Mouse (Mus musculus): ENCODE data around the gene Reck. TPM values are rescaled to one million over a fixed set of nuclear protein-coding genes. Genes with fewer than 3 reads are reported as not detected.

The Reck gene
- polyA plus RNA-seq, 1 experiment, result 25.1 TPM

DNA sequence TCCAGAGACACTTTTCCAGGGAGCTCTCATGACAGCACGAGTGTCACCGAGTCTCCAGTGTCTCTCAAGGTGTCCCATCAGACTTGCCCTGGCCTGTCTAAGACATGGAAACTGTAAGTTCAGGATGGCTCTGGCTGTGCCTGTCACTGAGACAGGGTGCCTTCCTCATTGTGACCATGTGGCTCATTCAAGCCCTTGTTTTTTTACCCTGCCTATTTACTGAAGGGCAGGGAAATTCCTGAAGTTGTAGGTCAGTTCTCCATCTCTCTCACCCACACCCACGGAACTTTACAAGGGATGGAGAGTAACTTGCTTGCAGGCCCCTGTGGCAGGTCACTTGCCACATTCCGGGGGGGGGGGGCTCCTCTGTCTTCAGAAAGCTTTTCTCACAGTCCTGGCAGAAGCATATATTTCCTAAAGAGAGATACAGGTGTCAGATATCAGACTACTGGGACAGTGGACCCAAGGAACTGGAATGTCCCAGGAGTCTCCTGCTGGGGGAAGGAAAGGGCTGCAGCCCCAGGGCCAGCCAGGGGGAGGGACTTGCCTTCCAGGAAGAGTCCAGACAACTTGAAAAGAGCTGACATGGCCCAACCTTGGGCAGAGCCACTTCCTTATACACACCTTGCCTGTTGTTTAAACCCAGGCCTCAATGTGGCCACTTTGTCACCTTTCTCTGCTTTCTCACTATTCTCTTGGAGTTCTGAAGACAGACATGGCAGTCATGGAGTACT lies 89.8 kb downstream of the Reck start:
- Histone ChIP-seq H3K4me1 (ENCODE audit: control insufficient read depth, insufficient read depth, low read length) (peaks cover 29% of the 10 kb centered on the region), H3K27ac (ENCODE audit: insufficient read depth, low read length) (peak overlapping the region; percentile 63), H3K4me3 (ENCODE audit: insufficient read depth, low read length) (no peak overlapping the region)
- no peak for TF ChIP-seq CTCF (IDR thresholded peaks at IDR 0.05; ENCODE audit: borderline replicate concordance, insufficient read depth, low read length)
- TF ChIP-seq POLR2A (IDR thresholded peaks at IDR 0.05; ENCODE audit: low read depth, low read length), result no peak

DNA sequence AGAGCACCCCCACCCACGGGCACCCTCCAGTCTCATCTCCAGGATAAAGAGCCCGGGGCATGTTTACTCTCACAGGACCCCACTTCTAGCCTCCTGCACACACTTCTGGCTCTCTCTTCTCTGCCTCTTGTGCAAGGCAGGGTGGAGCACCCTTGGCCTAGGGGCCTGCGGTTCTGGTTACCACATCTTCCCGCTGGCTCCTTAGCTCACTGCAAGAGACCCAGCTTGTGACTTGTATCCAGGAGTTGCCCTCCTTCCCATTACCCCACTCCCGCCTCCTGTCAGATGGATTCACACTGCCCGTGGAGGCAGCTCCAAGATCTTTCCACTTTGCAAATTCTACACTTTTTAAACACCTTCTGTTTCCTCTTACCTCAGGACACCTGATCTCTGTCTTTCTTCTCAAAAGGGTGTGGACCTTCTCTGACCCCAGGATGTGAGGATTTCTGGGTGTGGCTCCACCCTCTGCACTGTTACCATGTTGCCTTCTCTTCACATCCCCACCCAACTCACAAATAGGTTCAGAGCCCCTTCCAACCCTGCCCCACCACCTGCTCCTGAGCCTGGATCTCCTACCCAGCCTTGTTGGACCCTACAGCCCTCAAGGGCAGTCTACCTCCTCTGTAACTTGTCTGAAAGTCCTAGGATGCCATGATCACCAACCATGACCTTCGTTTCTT lies 90.7 kb downstream of the Reck start:
- TF ChIP-seq POLR2A (IDR thresholded peaks at IDR 0.05; ENCODE audit: low read depth, low read length), result no peak
- no peak for TF ChIP-seq CTCF (IDR thresholded peaks at IDR 0.05; ENCODE audit: borderline replicate concordance, insufficient read depth, low read length)
- Histone ChIP-seq H3K4me3 (ENCODE audit: insufficient read depth, low read length) (no peak overlapping the region), H3K4me1 (ENCODE audit: control insufficient read depth, insufficient read depth, low read length) (peaks cover 34% of the 10 kb centered on the region), H3K27ac (ENCODE audit: insufficient read depth, low read length) (peak overlapping the region; percentile 63; the same call in 1 of the 2 replicates)

GRCm38 (mm10) chr4:43968650-43969049 lies 93.3 kb downstream of the Reck start:
- H3K4me3 ChIP-seq (ENCODE audit: insufficient read depth, low read length), result no peak overlapping the region
- peak overlapping the region; percentile 86 for H3K27ac ChIP-seq (ENCODE audit: insufficient read depth, low read length)
- peaks cover 48% of the 10 kb centered on the region for H3K4me1 ChIP-seq (ENCODE audit: control insufficient read depth, insufficient read depth, low read length)
- TF ChIP-seq POLR2A (IDR thresholded peaks at IDR 0.05; ENCODE audit: low read depth, low read length), result no peak
- no peak for TF ChIP-seq CTCF (IDR thresholded peaks at IDR 0.05; ENCODE audit: borderline replicate concordance, insufficient read depth, low read length)

DNA sequence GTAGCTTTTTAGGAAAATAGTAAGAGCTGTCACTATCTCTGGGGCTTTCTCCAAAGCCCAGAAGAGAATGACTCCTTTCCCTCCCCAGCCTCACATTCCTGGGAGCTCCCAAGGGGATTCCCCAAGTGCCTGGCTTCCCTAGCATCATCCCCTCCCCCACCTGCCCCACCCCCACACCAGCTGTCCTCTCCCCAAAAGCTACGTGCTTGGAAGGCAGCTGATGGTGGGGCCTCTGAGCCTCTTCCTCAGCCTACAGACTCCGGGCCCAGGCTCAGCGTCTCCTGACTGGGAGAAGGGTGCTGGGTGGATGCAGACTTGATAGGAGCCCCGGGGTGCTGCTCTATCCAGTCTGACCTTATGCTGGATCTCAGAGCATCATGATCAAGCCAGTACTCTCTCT lies 94.0 kb downstream of the Reck start:
- H3K27ac ChIP-seq (ENCODE audit: insufficient read depth, low read length), result peak overlapping the region; percentile 75
- H3K4me3 ChIP-seq (ENCODE audit: insufficient read depth, low read length), result no peak overlapping the region
- H3K4me1 ChIP-seq (ENCODE audit: control insufficient read depth, insufficient read depth, low read length), result peaks cover 43% of the 10 kb centered on the region

GRCm38 (mm10) chr4:43970393-43971330 lies 95.3 kb downstream of the Reck start:
- Histone ChIP-seq H3K4me3 (ENCODE audit: insufficient read depth, low read length) (no peak overlapping the region), H3K4me1 (ENCODE audit: control insufficient read depth, insufficient read depth, low read length) (peaks cover 39% of the 10 kb centered on the region), H3K27ac (ENCODE audit: insufficient read depth, low read length) (peak overlapping the region; percentile 75; the same call in 1 of the 2 replicates)
- TF ChIP-seq POLR2A (IDR thresholded peaks at IDR 0.05; ENCODE audit: low read depth, low read length) (no peak), CTCF (IDR thresholded peaks at IDR 0.05; ENCODE audit: borderline replicate concordance, insufficient read depth, low read length) (peak; percentile 16; the same call in 1 of the 2 replicates)

More for the DNA sequence above, 94.0 kb downstream of the Reck start:
- no peak for TF ChIP-seq POLR2A (IDR thresholded peaks at IDR 0.05; ENCODE audit: low read depth, low read length)
- TF ChIP-seq CTCF (IDR thresholded peaks at IDR 0.05; ENCODE audit: borderline replicate concordance, insufficient read depth, low read length), result no peak

- TF ChIP-seq POLR2A (IDR thresholded peaks at IDR 0.05; ENCODE audit: low read depth, low read length) (no peak), CTCF (IDR thresholded peaks at IDR 0.05; ENCODE audit: borderline replicate concordance, insufficient read depth, low read length) (no peak)
- Histone ChIP-seq H3K27ac (ENCODE audit: insufficient read depth, low read length) (peak overlapping the region; percentile 95), H3K4me3 (ENCODE audit: insufficient read depth, low read length) (no peak overlapping the region), H3K4me1 (ENCODE audit: control insufficient read depth, insufficient read depth, low read length) (peaks cover 44% of the 10 kb centered on the region)
These were observed 96.3 kb downstream of the Reck start for GRCm38 (mm10) chr4:43971541-43972136.

GRCm38 (mm10) chr4:43972137-43972591 lies 96.8 kb downstream of the Reck start:
- no peak overlapping the region for H3K4me3 ChIP-seq (ENCODE audit: insufficient read depth, low read length)
- H3K27ac ChIP-seq (ENCODE audit: insufficient read depth, low read length), result peak overlapping the region; percentile 95
- TF ChIP-seq CTCF (IDR thresholded peaks at IDR 0.05; ENCODE audit: borderline replicate concordance, insufficient read depth, low read length) (no peak), POLR2A (IDR thresholded peaks at IDR 0.05; ENCODE audit: low read depth, low read length) (peak; percentile 87)
- H3K4me1 ChIP-seq (ENCODE audit: control insufficient read depth, insufficient read depth, low read length), result peaks cover 44% of the 10 kb centered on the region

DNA sequence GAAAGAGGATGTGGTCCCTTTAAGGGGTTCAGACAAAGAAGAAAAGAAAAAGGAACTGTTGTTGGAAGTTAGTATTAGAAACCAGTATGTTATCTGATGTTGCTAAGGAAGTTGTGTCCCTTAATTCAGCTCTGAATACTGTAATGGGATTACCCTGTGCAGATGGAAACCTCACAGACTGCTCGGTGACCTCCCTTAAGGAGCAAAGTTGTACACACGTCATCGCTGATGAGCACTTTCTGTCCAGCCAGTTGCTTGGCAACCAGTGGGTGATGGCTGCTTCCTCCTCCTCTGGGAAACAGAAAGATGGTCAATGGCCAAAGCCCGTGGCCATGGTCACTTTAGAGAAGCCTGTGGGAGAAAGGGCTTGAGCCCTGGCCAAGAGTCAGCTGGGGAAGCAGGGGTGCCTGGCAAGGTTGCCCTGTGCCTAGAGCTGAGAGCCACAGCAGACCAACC lies 98.2 kb downstream of the Reck start:
- no peak overlapping the region for H3K4me3 ChIP-seq (ENCODE audit: insufficient read depth, low read length)
- H3K27ac ChIP-seq (ENCODE audit: insufficient read depth, low read length), result no peak overlapping the region
- H3K4me1 ChIP-seq (ENCODE audit: control insufficient read depth, insufficient read depth, low read length), result peaks cover 37% of the 10 kb centered on the region
- TF ChIP-seq CTCF (IDR thresholded peaks at IDR 0.05; ENCODE audit: borderline replicate concordance, insufficient read depth, low read length) (no peak), POLR2A (IDR thresholded peaks at IDR 0.05; ENCODE audit: low read depth, low read length) (no peak)
